Mouse (Mus musculus) WW6 (cell line): ENCODE measurements around the gene Rom1.
"Not testable (repeated sequence)": the region's sequence is repeated elsewhere in the genome, so short reads cannot be mapped to it uniquely, and the experiment has no call there.

ENCODE experiments used
- DNase-seq: peaks from one replicate; pipeline ENCODE4 v3.0.0-alpha.2; 2013; ENCODE audit warnings: low read depth, low spot score

Rom1 gene

DNA sequence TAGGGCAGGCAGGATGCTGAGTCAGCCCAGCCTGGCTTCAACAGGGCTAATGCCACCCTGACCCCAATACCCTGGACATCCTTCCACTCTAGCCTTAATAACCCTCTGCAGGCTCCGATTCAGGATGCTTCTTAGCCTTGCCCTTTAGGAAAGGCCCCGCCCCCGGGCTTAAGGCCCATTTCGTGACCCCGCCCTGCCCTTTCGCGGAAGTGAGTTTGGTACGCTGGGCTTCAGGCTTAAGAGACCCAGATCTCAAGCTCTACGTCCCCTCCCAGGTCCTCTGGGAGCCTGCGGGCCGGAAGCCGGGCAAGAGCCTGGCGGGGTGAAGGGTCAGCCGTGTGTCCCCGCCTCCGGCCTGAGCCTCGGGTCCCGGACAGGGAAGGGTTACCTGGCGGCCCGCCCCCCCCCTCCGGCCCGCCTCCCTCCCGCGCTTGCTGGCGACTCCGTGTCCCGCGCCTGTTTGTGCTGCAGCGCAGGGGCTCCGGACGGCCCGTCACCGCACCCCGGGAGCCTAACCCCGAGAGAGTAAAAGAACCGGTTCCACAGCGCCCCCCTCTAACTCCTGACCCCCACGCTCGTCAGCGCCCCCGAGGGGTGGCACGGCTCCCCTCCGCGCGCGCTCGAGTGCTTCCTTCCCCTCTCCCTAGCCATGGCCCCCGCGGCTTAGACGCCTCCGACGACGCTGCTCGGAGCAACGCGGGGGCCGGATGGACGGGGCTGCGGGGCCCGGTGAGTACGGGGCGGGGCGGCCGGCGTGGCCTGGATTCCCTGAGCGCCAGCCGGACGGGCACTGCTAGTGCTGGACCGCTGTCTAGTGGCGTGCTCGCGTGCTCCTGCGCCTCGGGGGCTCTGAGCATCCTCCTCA is at the start of gene Rom1, which contains the start of gene Eml3:
TSS of gene Rom1 (minus strand) at position 133 of the 865 bp plus-strand sequence.
TSS of gene Eml3 (plus strand) at position 329 of the 865 bp plus-strand sequence.
- no peak for DNase-seq

DNA sequence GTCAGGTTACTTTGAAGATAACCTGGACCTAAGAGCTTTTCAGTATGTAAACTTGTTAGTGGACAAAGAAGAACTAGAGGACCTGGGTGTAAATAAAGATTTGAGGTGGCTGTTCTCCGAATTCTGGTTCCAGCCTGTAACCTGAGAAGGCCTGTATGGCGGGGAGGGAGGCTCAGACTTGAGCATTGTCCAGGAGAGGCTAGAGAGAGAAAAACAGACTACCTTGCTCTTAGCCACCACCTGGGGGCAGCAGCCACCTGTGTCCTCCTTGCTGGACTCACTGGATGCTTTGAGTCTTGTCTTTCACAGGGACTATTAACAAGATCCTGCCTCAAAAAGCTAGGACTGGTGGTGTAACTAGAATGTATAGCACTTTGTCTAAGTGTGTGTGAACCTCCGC is 47.4 kb upstream of the Rom1 start:
- no peak for DNase-seq

GRCm38 (mm10) chr19:8975491-8975890 is 46.3 kb upstream of the Rom1 start:
- no peak for DNase-seq

DNA sequence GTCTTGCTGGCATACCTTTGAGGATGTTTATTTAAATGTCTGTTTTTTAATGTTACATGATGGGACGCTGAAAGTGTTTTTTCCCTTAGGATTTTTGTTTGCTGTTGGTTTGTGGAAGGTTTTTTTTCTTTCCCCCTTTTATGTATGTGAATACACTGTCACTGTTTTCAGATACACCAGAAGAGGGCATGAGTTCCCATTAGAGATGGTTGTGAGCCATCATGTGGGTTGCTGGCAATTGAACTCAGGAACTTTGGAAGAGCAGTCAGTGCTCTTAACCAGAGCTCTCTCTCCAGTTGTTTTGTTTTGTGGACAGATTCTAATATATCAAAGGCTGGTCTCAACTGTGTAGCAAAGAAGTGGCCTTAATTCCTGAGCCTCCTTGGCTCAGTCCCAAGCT is 45.5 kb upstream of the Rom1 start:
- no peak for DNase-seq

DNA sequence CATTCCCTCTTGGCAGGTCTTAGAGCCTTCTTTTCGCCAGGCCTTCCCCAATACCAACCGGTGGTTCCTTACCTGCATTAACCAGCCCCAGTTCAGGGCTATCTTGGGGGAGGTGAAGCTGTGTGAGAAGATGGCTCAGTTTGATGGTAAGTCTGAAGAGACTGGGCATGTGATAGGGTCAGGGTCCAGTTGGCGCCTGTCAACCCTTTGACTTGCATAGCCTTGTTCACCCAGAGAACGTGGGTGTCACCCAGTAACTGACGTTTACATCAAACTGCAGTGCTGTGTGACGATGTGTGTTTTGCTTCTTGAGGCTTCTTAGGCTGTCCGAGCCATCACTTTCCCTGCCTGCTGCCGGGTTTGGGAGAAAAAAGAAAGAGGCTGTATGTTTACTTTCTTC is 43.3 kb upstream of the Rom1 start:
- DNase-seq, result not testable (repeated sequence)

GRCm38 (mm10) chr19:8967893-8968292 is 38.7 kb upstream of the Rom1 start:
- no peak for DNase-seq

DNA sequence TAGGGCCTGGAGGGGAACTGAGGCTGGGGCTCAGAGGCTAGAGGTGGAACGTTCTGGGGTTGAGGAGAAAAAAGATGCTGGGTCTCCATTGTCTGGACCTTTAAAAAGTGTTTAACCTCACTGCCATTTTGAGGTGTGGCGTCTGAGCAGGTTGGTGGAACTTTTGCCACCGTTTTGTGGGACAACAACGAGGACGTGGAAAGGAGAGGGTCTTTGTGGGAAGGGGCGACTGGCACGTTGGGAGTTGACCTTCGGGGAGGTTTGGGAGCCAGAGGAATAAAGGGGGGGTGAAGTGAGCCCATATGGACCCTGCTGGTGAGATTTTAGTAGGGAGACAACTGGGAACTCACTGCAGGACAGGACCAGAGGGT is 38.2 kb upstream of the Rom1 start:
- no peak for DNase-seq

GRCm38 (mm10) chr19:8966590-8967372 is 37.6 kb upstream of the Rom1 start, which contains the start of gene Eef1g:
Gene Eef1g (plus strand): TSS chr19:8967041.
- peak; percentile 99 for DNase-seq

DNA sequence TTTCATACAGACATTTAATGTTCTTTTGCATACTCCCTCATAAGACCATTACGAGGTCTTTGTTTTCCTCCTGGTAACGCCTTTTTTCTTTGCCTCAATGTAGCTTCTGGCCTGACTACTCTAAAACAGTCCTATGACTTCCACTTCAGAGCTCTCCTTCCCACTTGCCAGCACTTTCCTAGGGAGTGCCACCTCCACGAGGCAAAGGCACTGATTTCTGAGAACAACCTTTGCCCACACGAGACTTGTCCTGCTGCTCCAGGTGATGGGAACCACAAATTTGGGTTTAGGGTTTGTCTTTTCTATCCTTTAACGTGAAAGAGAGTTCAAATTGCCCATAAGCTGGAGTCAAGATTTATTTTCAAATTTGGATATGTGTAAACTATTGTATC is 37.0 kb upstream of the Rom1 start:
- no peak for DNase-seq

DNA sequence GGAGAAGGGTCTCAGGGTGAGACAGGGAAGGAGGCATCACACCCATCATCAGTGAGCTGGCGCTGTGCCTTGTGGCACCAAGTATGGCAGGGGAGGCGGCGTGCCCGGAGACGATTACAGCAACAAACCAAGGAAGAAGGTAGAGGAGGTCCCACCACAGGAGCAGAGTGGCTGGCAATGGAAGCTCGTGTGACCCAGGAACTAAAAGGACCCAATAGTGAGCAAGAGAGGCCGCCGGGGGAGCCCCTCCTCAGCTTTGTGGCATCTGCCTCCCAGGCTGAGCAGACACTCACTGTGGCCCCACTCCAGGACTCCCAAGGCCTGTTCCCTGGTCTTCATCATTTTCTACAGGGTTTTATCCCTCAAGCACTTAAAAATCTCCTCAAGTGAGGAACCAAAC is 36.6 kb upstream of the Rom1 start:
- no peak for DNase-seq

GRCm38 (mm10) chr19:8965075-8965474 is 35.9 kb upstream of the Rom1 start:
- DNase-seq, result no peak

GRCm38 (mm10) chr19:8962256-8962655 is 33.1 kb upstream of the Rom1 start:
- no peak for DNase-seq

- no peak for DNase-seq
Observed at GRCm38 (mm10) chr19:8954171-8954570, 25.0 kb upstream of the Rom1 start.

DNA sequence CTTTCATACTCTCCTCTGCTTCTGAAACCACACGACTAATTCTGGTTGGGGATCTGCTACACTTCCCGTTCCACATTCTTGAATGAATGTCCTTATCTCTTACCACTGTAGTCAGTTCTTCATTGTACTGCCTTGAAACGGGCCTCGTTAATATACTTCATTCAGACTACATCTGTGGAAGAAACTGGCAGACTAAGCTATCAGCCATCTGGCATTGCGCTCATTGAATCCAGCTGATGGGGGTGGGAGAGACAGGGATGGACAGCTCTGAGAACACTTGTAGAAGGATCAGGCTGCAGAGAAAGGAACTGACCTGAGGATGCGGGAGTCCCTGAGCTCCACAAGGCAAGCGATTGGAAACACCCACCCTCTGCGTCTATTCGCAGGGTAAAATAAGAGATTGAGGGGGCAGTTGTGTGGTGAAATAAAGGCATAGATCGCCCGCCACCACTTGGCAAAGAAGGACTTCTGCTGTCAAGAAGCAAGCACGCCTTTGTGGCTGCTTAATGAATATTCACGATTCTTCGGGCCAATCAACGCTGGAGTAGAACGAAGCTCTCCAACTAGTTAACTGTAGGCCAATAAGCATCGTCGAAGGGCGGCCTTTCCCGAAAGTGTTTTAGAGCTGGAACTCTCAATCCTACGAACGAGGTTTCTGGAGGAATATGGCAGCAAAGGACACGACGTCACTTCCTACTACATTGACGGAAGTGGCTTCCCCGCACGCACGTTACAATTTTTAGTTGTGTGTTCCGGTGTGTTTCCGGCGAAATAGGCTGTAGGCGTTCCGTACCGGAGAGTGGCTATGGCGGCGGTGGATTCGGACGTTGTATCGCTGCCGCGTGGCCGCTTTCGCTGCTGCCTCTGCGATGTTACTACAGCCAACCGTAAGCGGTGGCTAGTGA is 24.2 kb upstream of the Rom1 start, which contains the start of gene Tut1:
TSS of gene Tut1 (plus strand) at position 713 of the 905 bp plus-strand sequence.
- peak; percentile 94 for DNase-seq

GRCm38 (mm10) chr19:8952241-8952640 is 23.1 kb upstream of the Rom1 start:
- DNase-seq, result no peak

DNA sequence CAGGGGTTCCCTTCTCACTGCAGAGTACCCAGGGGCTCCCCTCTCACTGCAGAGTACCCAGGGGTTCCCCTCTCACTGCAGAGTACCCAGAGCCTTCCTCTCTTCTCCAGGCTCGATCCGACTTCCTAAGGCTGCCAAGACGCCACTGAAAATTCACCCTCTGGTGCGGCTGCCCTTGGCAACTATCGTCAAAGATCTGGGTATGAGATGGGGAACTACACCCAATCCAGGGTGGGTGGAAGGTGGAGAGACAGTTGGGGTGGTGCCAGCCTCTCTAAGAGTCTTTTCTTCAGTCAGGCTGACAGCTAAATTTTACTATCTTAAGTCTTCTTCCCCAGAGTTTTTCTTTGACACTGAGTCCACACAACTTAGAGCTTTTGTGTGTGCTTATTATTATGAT is 21.0 kb upstream of the Rom1 start:
- no peak for DNase-seq

DNA sequence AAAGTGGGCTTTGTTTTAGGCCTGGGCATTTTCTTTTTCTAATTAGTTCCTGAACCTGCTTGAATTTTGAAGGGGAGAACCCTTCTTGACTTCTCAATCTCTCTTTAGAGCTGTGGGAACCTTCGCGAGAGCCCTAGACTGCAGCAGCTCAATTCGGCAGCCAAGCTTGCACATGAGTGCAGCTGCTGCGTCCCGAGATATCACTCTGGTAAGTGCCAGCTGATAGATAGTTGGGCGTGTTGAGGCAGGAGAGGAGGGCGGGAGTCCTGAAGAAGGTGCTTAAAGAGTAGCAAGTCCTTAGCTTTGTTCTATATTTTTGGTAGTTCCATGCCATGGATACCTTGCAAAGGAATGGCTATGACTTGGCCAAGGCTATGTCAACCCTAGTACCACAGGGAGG is 17.8 kb upstream of the Rom1 start:
- DNase-seq, result no peak

GRCm38 (mm10) chr19:8945251-8945650 is 16.1 kb upstream of the Rom1 start:
- DNase-seq, result no peak

DNA sequence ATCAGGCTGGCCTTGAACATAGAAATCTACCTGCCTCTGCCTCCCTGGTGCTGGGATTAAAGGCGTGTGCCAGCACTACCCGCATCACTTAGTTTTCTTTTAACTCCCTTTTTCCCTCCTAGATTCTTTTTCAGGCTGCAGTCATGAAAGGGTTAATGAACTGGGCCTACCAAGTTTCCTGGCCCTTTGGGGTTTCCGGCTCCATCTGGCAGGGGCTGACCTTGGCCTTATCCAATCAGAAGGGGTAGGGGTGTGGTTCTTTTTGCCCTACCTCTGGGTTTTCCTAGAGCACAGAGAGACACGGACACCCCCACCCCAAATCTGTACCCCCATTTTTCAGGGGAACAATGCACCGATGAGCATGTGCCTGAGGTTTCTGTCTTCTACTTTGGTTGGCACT is 15.6 kb upstream of the Rom1 start:
- no peak for DNase-seq

- DNase-seq, result no peak
Observed at GRCm38 (mm10) chr19:8944062-8944461, 14.9 kb upstream of the Rom1 start.

GRCm38 (mm10) chr19:8943047-8943446 is 13.9 kb upstream of the Rom1 start:
- DNase-seq, result no peak
